Mouse (Mus musculus) naive thymus-derived CD4-positive, alpha-beta T cell, adult 5 months (primary cell): ENCODE data around the gene Tlk1. TPM values are rescaled to one million over a fixed set of nuclear protein-coding genes. Genes with fewer than 3 reads are reported as not detected.

Experiments used
- polyA plus RNA-seq: library from polyadenylated mRNA; unstranded; fragments of 100-300 nt; shearing (Covaris generic); gene quantifications from one replicate; pipeline ENCODE4 v1.2.1, GENCODE M21; 2017

The Tlk1 gene
- polyA plus RNA-seq: 79.9 TPM

GRCm38 (mm10) chr2:70825371-70826051 is at the start of gene Tlk1:
Gene Tlk1 (minus strand): TSS chr2:70825728.

Other genes starting within 250 kb of the Tlk1 start
- 118 TPM for gene Gorasp2, start 164.2 kb downstream of the Tlk1 start, polyA plus RNA-seq
- 14.7 TPM for gene Gm26558, start 163.6 kb downstream of the Tlk1 start, polyA plus RNA-seq
- gene Dcaf17, start 229.6 kb upstream of the Tlk1 start, polyA plus RNA-seq: 25.7 TPM
- 15.2 TPM for gene Mettl8, start 229.9 kb upstream of the Tlk1 start, polyA plus RNA-seq